Mouse (Mus musculus): ENCODE results near the gene Lcp2.

The Lcp2 gene

DNA sequence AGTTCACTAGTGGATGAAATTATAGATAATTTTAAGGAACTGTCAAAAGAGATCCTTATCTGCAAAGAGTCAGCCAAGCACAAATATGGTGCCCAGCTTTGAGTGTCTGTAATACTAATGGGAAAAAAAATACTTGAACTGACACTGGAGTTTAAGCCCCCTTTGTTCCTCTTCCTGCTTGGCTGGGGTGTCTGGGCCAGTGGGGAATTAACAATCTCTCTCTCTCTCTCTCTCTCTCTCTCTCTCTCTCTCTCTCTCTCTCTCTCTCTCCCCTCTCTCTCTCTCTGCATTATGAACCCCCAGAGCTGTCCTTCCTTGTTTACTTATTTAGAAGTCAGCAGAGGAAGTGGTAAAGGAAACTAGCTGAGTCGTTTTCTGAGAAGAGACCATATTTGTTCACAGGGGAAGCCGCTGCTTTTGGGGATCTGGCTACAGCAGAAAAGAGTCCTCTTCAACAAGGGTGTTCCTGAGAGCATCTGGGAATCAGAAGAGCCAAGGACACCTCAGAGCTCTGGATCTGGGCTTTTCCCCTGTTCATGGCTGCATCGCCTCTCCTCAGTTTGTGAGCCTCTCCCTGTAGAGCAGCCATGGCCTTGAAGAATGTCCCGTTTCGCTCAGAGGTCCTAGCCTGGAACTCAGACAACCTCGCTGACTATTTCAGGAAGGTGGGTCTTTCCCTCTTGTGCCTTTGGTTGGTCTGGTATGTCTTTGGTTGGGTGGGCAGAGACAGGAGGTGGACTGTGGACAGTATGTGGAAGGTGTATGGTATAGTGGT, at the start of gene Lcp2:
Gene Lcp2 (plus strand): TSS at position 154 of the 775 bp plus-strand sequence.
- no peak for DNase-seq (ENCODE audit: low spot score)

DNA sequence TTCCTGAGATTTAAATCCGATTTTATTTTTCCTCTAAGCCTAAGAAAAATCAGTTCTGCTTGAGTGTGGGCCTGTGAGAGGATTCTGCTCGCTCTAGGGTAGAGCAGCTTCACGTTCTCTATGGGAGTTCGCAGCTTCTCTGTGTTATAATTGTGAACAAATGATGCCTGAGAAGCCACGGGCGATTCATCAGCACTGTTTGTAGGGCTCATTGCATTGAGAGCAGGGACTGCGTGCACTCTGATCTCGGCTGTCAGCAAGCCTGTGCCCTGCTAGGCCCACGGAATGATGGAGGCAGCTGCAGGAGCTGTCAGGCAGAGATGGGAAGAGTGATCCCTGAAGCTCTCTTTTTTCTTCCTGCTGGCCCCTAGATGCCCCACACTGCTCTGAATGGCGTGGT, 48.5 kb upstream of the Lcp2 start:
- DNase-seq (ENCODE audit: low spot score): no peak

DNA sequence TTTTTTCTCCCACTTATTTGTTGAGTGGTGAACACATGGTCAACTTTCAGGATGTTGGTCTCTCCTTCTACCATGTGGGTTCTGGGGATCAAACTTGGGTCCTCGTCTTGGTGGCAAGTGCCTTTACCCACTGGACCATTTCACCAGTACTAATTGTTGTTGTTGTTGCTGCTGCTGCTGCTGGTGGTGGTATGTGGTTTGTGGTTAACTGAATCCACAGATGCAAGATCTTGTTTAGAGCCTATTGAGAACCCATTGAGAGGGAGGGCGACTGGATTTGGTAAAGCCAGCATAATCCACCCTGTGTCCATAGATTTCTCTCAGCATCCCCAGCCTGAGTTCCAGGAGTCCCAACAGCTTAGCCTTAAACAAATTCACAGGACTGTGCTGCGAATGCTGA, 46.3 kb upstream of the Lcp2 start:
- DNase-seq (ENCODE audit: low spot score): no peak

DNA sequence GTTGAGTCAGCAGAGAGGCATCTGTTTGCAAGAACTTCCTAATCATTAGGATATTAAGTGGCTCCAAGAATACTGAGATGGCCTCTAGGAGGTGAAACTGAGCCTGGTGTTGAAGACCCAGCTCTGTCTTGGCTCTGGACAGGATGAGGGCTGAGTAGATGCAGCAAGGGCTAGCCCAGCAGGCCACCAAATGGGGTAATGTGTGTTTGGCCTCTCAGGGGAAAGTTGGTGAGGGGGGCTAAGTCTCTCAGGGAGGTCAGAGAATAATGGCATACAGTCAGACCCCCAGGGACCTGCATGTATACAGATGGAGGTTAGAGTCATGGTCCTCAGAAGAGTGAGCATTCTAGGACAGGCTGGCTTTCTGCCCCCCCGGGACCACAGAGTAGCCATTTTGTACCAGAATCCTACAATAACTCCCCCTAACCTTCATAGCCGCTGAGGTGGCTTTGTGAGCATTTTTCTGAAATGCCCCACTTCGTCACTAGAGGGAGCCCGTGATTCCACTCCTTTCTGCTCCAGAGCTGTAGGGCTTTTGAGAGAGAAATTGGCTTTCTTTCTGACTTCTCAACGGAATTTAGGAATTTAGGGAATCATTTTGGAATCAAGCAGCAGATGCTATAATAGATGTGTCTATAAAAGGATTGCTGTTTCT, 44.7 kb upstream of the Lcp2 start:
- peak; percentile 30 for DNase-seq (ENCODE audit: low spot score)

DNA sequence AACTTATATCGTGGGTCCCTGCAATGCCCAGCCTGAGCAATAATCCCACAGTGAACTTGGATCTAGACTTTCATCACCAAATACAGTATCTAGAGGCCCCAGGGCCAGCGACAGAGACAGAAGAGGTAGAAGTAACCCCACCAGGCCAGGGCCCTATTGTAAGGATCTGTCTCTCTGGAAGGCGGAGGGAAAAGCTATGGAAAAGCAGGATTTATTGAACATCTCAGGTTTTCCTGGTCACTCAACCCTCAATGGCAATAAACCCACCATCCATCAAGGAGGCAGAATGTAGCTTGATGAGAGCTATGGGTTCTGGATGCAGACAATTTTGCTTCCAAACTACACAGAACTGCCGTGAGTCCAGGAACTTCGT, 44.1 kb upstream of the Lcp2 start:
- no peak for DNase-seq (ENCODE audit: low spot score)

DNA sequence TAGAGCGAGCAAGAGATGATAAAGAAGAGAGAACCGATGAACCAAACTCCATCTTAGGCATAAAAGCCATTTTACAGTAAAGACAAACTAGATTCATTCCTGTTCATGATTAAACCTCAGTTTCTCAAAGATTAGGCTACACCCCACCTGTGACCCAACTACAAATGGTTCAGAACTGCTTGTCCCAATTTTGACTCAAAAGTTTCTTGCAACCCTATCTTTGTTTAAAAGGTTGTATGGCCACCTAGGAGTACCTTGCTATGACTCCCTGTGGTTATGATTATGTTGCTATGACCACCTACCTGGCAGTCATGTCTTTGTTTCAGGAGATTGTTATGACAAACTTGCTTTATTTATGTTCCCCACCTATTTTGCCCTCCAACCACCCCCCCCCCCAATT, 39.1 kb upstream of the Lcp2 start:
- DNase-seq (ENCODE audit: low spot score): no peak

DNA sequence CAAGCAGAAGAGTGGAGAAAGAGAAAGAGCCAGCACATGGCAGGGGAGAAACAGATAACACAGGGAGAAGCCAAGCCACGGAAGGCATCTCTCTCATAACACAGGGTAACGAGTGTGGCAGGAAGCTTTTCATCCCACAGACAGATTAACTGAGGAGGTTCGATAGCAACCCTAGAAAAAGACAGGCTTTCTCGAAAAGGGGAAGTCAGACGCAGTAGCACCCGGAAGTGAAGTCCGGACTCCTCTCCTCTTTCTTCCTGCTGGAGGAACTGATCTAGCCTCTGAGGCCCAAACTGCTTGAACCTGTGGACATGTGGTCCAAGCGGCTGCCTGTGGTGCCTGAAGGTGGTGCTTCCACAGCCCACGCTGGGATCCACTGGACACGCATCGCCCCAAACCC, 38.5 kb upstream of the Lcp2 start:
- DNase-seq (ENCODE audit: low spot score): no peak

DNA sequence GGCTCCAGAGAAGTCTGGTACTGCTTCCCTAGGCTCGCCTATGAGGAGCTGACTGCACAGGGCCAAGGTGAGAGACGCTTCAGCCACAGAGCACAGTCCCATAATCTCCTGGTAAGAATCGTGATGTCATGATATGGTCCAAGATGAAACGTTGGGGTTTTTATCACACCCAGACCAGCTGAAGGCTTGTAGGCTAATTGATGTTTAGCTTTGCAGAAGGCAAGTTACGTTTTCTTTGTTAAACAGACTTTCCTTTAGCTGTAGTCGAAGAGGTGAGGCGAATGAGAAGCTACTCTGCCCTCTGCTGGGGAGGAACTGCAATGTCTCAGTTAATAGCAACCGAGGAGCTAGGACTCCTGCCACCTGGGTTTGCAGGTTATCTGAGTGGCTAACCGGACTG, 38.0 kb upstream of the Lcp2 start:
- DNase-seq (ENCODE audit: low spot score): peak; percentile 56

DNA sequence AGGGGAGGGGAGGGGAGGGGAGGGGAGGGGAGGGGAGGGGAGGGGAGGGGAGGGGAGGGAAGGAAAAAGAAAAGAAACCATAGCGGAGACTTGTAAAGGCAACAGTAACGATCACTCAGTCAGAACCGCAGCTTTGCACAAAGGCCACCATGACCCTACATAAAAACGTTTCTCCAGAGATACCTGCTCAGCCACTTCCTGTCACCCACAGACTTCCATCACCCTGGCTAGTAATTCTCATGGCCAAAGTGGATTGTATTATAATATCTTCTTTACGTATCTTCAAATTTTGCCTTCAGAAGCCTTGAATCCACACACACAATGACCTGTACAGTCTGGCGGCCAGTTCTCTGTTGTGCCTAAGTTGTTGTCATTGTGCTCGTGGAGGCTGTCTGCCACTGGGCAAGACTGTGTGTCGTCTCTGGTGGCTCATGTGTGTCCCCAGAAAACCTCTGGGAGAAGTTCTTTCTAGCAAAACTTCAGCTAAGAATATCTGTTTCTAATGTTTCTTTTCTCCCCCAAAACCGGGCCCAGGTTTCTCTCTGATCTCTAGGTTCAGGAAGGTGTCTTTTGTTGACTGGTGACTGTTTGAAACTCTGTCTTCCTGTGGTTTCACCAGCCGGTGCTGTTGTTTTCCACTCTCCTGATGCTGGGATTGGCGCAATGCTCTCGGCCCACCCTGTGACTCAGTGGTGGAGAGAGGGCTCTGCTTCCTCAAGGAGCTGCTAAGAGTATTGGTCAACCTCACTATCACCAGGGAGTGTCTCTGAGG, 37.2 kb upstream of the Lcp2 start:
- no peak for DNase-seq (ENCODE audit: low spot score)

DNA sequence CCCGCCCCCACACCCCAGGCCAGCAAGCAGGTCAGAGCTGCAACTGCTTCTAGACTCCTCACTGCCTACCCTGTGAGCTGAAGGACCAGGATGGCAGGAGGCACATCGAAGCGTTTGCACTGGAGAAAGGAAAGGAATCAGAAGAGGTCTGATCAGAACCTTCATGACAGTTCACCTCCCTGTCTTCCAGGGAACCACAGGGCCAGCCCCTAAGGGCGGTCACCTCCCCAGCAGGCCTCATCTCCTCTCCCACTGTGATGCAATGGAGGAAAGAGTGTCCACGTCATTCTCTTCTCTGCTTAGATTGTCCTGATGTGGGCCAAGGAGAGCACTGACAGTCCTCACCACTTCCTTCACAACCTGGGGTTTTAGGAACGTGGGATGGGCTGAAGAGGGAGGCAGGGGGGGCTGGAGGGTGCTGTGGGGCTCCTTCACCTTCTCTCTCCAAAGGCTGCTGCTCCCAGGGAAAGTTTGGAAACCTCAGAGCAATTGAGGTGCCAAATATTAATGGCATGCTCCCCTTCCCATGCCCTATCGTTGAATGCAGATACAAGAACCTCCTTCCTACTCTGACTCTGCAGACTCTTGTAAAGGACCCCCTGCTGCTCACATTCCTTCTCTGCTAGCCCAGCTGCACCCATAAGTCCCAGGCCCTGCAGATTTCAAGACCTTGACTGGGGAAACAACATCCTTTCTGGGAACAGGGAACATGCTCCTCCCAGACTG, 36.4 kb upstream of the Lcp2 start:
- DNase-seq (ENCODE audit: low spot score): no peak

DNA sequence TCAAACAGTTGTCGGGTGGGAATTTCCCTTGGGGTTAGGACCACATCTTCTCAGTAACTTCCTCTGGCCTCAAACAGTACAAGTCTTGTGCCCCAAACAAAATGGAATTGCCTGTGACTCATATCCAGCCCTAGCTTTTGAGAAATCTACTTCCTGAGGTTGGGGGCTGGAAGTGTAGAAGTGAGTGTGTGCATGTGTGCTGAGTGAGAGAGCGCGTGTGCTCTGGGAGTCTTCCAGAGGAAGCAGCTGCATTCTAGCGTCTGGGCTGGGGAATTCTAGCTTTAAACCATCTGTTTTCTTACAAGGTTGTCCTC, 35.9 kb upstream of the Lcp2 start:
- DNase-seq (ENCODE audit: low spot score): no peak

DNA sequence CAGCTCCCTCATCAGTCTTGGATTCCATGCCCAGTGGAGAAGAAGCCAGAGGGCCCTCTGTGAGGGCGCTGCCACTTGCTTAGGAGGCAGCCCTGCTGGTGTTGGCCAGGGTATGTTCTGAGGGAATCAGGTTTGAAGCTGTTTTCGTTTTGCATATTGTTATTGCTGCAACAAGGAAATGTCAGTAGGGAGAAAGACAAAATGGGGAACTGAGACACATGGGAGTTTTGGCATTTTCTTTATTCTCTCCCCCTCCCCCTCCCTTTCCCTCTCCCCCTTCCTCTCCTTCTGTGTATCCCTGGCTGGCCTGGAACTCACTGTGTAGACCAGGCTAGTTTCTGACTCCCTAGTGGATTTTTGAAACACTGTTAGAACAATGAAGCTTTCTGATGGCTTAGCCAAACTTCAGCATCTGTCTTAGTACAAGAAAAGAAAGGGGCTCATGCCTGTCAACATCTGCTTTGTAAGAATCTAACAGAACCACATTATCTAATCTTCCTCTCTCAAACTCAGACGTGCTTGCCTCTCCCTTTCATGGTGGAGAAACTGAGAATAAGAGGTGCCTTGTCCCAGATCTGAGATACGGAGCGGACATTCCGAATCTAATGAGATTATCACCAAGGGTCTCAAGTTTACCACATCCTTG, 34.6 kb upstream of the Lcp2 start:
- DNase-seq (ENCODE audit: low spot score): no peak

DNA sequence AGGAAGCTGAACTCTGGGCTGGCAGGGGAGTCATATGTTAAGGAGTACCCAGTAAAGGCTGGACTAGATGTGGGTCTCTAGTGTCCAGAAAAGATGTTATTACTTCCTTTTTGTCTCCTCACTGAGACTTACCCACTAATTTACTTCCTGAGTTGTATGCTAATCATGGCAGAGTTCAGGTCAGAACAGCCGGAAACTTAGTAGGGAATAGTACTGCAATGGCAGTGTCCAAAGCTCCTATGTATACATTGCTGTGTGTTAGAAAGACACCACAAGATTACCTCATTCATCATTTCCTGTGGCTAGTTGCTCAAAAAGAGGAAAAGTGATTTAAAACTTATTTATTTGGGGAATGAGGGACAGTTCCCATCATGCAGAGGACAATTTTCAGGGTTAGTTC, 21.6 kb upstream of the Lcp2 start:
- DNase-seq (ENCODE audit: low spot score): no peak

DNA sequence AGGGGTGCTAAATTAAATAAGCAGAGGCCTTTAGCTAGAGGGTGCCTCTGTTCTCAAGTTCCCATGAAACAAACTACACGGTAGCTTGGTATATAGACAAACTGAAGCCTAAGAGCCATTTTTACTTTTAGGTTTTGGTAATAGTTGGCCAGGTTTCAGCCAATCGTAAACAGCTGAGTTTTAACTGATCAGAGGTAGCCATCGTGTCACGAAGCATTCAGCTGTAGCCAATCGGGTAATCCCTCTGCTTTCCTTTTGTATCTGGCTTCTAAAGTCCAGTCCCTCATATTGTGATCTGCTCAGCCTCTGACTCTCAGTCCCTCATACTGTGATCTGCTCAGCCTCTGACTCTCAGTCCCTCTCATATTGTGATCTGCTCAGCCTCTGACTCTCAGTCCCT, 17.1 kb upstream of the Lcp2 start:
- no peak for DNase-seq (ENCODE audit: low spot score)

DNA sequence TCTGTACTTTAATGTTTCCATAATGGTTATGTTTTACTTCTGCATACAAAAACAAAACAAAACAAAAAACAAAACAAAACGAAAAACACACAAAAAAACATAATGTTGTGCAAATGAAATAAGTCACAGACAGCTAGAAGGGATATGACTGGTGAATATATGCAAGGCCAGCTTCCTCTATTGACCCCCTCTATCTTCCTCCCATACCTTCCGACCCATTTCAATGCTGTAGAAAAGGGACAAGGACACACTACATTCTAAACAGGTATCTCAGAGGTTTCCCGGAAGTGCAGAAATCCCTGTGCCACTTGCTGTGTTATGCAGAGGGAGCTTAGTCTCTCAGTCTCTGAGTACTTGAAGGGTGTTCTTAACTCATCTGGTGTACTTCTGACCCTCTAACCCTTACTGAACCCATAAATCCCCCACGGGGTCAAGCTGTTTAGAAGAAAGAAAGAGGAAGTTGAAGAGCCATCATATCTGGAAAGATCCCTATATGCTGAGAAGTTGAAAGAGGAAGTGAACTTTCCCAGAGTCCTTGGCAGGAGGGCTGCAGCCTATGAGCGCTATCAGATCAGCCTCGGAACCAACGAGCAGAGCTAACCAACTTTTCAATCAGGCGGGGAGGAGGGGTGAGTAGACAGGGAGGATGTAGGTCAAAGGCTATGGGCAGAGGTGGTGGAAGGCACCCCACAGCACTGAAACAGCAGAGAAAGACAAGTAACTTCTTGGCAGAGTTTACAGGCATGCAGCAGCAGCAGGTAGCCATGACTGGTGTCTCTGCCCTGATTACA, 15.5 kb upstream of the Lcp2 start:
- DNase-seq (ENCODE audit: low spot score): peak; percentile 13

DNA sequence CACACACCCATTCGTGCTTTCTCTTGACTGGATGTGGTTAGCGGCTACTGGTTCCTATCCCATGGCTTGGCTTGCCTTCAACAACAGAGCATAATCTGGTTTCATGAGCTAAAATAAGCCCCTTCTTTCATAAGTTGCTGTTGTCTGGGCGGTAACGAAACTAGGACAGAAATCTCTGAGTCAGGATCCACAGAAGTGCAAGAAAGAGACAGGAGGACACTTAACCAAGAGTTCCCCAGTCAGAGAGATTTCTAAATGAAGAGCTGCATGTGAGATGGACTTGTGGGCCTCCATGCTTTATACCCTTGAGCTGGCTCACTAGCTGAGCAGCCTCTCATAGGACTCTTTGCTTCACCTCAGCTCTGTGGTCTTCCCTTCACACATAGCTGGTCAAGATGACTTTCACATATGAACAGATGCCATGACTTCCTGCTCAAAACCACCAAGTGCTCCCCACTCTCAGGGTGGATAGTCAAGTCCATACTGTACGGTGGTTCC, 12.7 kb upstream of the Lcp2 start:
- DNase-seq (ENCODE audit: low spot score): no peak

DNA sequence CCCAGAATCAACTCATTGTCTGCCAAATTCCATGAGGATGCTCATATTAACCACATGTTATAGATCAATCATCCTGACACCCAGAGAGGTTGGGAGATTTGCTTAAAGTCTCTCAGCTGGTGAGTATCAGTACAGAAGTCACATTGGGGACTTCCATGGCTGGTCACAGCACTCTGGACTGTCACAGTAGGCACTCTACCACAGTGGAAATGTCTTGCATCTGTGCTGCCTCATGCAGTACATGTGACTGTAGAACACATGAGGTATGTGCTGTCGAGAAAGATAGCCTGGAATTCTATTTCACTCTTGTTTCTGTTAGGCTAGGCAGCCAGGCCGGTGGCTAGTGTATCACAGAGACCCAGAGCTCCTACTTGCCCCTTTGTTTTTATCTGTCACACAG, 11.9 kb upstream of the Lcp2 start:
- DNase-seq (ENCODE audit: low spot score): no peak

DNA sequence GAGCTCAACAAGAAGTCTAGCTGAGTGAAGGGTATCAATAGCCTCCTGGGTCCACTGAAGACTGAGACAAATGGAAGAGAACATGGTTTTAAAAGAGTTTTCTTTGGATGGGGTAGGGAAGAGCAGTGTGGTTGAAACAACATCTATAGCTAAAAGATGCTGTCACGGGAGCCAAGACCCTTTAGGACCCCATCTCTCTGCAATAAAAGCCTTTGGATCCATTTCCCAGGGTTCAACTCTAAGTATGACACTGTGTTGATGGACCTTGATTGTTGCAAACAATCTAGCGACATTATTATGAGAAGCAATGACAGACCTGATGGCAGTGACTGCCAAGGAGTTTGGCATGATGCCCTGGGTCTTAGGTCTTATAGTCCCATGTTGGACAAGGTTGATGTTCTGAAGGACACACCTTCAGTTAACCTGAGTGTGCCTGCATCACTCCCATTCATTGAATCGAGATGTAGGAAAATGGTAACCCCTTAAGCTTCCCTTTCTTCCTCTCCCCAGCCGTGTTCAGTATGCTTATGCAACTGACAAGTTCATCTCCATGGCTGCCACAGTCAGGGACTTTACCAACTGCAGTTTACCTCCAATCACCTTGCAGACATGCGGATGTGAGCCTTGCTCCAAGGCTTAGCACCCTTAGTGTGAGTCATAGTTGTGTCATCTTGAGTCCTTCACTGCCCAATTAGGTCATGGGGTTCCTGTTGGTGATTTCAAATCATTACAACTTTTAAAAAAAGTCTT, 10.6 kb upstream of the Lcp2 start:
- no peak for DNase-seq (ENCODE audit: low spot score)

DNA sequence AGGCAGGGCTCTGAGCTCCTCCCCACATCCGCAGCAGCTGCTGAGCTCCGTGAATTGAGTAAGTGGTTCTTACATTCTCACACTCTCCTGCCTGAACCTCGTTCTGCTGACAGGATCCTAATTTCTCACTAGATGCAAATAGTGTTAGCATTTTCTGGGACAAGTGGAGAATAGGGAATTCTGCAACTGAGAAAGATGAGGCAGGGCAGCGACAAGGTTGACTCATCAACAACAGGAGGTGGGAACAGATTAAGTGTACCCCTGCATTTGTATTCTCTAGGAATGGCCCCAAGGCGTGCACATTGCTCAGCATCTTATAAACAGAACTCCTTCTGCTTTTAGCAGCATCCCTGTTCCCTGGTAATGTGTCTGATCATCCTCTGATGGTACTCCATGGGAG, 6.7 kb upstream of the Lcp2 start:
- no peak for DNase-seq (ENCODE audit: low spot score)

DNA sequence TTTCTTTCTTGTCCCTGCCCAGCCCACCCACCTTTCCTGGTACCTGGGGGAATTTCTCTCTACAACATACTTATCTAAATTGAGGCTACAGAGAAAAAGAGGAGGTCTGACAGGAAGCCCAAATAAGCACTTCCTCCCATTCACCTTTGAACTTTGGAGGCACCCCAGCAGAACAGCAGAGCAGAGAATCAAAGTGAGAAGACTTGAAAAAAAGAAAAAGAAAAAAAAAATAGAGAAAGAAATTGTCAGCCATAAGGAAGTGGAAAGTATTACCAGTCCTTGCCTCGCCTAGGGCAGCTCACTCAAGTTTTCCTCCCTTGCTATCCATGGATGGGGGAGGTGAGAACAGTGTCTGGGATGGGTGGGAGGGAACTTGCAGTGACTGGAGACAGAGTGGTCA, 3.9 kb upstream of the Lcp2 start:
- no peak for DNase-seq (ENCODE audit: low spot score)

DNA sequence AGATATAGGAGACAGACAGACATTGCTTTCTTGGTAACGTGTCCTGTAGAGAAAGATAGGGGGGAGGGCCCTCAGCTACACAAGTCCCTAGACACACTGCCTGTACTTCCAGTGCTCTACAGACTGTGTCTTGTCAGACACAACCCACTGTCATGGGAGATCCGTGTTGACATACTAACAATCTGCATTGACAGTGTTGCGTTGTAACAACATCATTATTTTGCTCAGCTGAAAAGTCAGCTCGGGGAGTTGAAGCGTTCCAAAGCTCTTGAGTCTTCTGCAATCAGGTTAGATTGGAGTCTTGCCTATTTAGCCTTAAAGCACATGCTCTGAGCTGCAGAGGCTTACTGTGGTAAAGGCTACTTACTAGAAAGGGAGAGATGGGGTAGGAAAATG, 820 bp downstream of the Lcp2 start:
- no peak for DNase-seq (ENCODE audit: low spot score)
